Mouse (Mus musculus): ENCODE data around the gene Taf12. TPM values are rescaled to one million over a fixed set of nuclear protein-coding genes. Genes with fewer than 3 reads are reported as not detected.
"Not testable (repeated sequence)": the region's sequence is repeated elsewhere in the genome, so short reads cannot be mapped to it uniquely, and the experiment has no call there.

Gene Taf12
- total RNA-seq, 2 experiments from 2014 or later: 22.1 to 24.4 TPM

- Histone ChIP-seq H3K27ac (no peak overlapping the region), H3K4me3 (no peak overlapping the region)
- TF ChIP-seq CTCF (IDR thresholded peaks at IDR 0.05): no peak
- intact Hi-C loops (cut with DNase I): loop anchor here (2.0 kb wide), 3 partner anchors 33 to 187 kb away; partner anchors contain the start of gene Med18
- DNase-seq (ENCODE audit: extremely low spot score in 1 of 2, low spot score in 2 of 2): no peak
Measured at GRCm38 (mm10) chr4:132275949-132276348, 1.8 kb downstream of the Taf12 start.

GRCm38 (mm10) chr4:132288840-132289239 lies 14.7 kb downstream of the Taf12 start:
- intact Hi-C loops (cut with DNase I): not testable (repeated sequence)

GRCm38 (mm10) chr4:132291056-132291455 lies 16.9 kb downstream of the Taf12 start:
- DNase-seq (ENCODE audit: extremely low spot score in 1 of 2, low spot score in 2 of 2): no peak
- no peak overlapping the region for H3K4me3 ChIP-seq
- no peak for TF ChIP-seq CTCF (IDR thresholded peaks at IDR 0.05)
- intact Hi-C loops (cut with DNase I): loop anchor here (5.0 kb wide), 3 partner anchors 56 to 221 kb away; partner anchors contain the start of gene Sesn2
- H3K27ac ChIP-seq: no peak overlapping the region

More at GRCm38 (mm10) chr4:132288840-132289239, 14.7 kb downstream of the Taf12 start:
- DNase-seq (ENCODE audit: extremely low spot score in 1 of 2, low spot score in 2 of 2); H3K27ac ChIP-seq; H3K4me3 ChIP-seq: not testable (repeated sequence)

GRCm38 (mm10) chr4:132291624-132292335 lies 17.6 kb downstream of the Taf12 start:
- Histone ChIP-seq H3K4me3 (no peak overlapping the region), H3K27ac (no peak overlapping the region)
- peak; percentile 16 for TF ChIP-seq CTCF (IDR thresholded peaks at IDR 0.05)
- intact Hi-C loops (cut with DNase I): loop anchor here (5.0 kb wide), 3 partner anchors 56 to 221 kb away; partner anchors contain the start of gene Sesn2
- DNase-seq (ENCODE audit: extremely low spot score in 1 of 2, low spot score in 2 of 2): no peak

- H3K4me3 ChIP-seq: no peak overlapping the region
- intact Hi-C loops (cut with DNase I): loop anchor here (5.0 kb wide), 3 partner anchors 54 to 219 kb away; partner anchors contain the start of gene Sesn2
- H3K27ac ChIP-seq: no peak overlapping the region
- DNase-seq (ENCODE audit: extremely low spot score in 1 of 2, low spot score in 2 of 2): no peak
- TF ChIP-seq CTCF (IDR thresholded peaks at IDR 0.05): peak; percentile 67
Measured at GRCm38 (mm10) chr4:132292988-132293387, 18.8 kb downstream of the Taf12 start.

GRCm38 (mm10) chr4:132293682-132294240 lies 19.6 kb downstream of the Taf12 start:
- Histone ChIP-seq H3K4me3 (no peak overlapping the region), H3K27ac (no peak overlapping the region)
- DNase-seq (ENCODE audit: extremely low spot score in 1 of 2, low spot score in 2 of 2): no peak
- intact Hi-C loops (cut with DNase I): loop anchor here (5.0 kb wide), 3 partner anchors 54 to 219 kb away; partner anchors contain the start of gene Sesn2
- TF ChIP-seq CTCF (IDR thresholded peaks at IDR 0.05): no peak

GRCm38 (mm10) chr4:132295696-132296390 lies 21.7 kb downstream of the Taf12 start:
- no peak for DNase-seq (ENCODE audit: extremely low spot score in 1 of 2, low spot score in 2 of 2)
- no peak overlapping the region for H3K27ac ChIP-seq
- intact Hi-C loops (cut with DNase I): no loop called here
- H3K4me3 ChIP-seq: no peak overlapping the region
- TF ChIP-seq CTCF (IDR thresholded peaks at IDR 0.05): peak; percentile 23

- no peak overlapping the region for H3K4me3 ChIP-seq
- no peak for DNase-seq (ENCODE audit: extremely low spot score in 1 of 2, low spot score in 2 of 2)
- intact Hi-C loops (cut with DNase I): no loop called here
- H3K27ac ChIP-seq: no peak overlapping the region
- TF ChIP-seq CTCF (IDR thresholded peaks at IDR 0.05): no peak
Measured at GRCm38 (mm10) chr4:132299849-132300248, 25.7 kb downstream of the Taf12 start.

GRCm38 (mm10) chr4:132301486-132301885 lies 27.3 kb downstream of the Taf12 start:
- intact Hi-C loops (cut with DNase I): no loop called here
- no peak for DNase-seq (ENCODE audit: extremely low spot score in 1 of 2, low spot score in 2 of 2)

GRCm38 (mm10) chr4:132301965-132302938 lies 28.1 kb downstream of the Taf12 start:
- no peak for DNase-seq (ENCODE audit: extremely low spot score in 1 of 2, low spot score in 2 of 2)
- Histone ChIP-seq H3K4me3 (peak overlapping the region; percentile 54), H3K27ac (peak overlapping the region; percentile 71)
- intact Hi-C loops (cut with DNase I): no loop called here
- no peak for TF ChIP-seq CTCF (IDR thresholded peaks at IDR 0.05)

More at GRCm38 (mm10) chr4:132301486-132301885, 27.3 kb downstream of the Taf12 start:
- Histone ChIP-seq H3K27ac (no peak overlapping the region), H3K4me3 (no peak overlapping the region)
- TF ChIP-seq CTCF (IDR thresholded peaks at IDR 0.05): no peak

- intact Hi-C loops (cut with DNase I): no loop called here
- H3K27ac ChIP-seq: peak within 1 kb of the TSS; percentile 71
- DNase-seq (ENCODE audit: extremely low spot score in 1 of 2, low spot score in 2 of 2): peak; percentile 68 to 71
- H3K4me3 ChIP-seq: peak within 1 kb of the TSS; percentile 54
- TF ChIP-seq CTCF (IDR thresholded peaks at IDR 0.05): peak; percentile 30
Measured at GRCm38 (mm10) chr4:132302939-132303479, 28.8 kb downstream of the Taf12 start, which contains the start of gene Rab42. Rab42 (minus strand) TSS chr4:132303385.

All from left cerebral cortex, adult 2 months (tissue).